ENCODE assay signal across 29 mouse cellular contexts in genomic region chr1:193343853-193344252, GRCm38 (mm10). TPM values are rescaled to one million over a fixed set of nuclear protein-coding genes. Genes with fewer than 3 reads are reported as not detected.
DNase-seq lines count a peak whose midpoint lies in the region; ATAC-seq and TF ChIP-seq lines count a peak whose summit lies in the region.
"Had no signal": no experiment of that assay in that cellular context is flagged by ENCODE, and none has a peak within 500 bp of the region (broad histone marks: within the 10 kb centered on the region; RNA-seq: fewer than 3 reads in every experiment).

No protein-coding gene starts in this region.

- no peaks in the 10 kb centered on the region for H3K9me3 ChIP-seq in intestine, postnatal 0 days (ENCODE audit: control insufficient read depth)
- H3K9me3 ChIP-seq in intestine, embryonic 15.5 days = no peaks in the 10 kb centered on the region
- no peaks in the 10 kb centered on the region for H3K9me3 ChIP-seq in neural tube, embryonic 15.5 days (replicated peaks)
- H3K9me3 ChIP-seq: embryonic facial prominence, embryonic 13.5 days; forebrain, embryonic 10.5 days; heart, embryonic 13.5 days; hindbrain, embryonic 10.5 days; limb, embryonic 12.5 days; liver, embryonic 15.5 days; neural tube, embryonic 12.5 days had no signal

- no peak overlapping the region for H3K27ac ChIP-seq in intestine, postnatal 0 days (ENCODE audit: low read depth, low read length)
- no peak overlapping the region for H3K27ac ChIP-seq in intestine, embryonic 15.5 days
- H3K27ac ChIP-seq in left cerebral cortex, adult 2 months = no peak overlapping the region
- no peak overlapping the region for H3K27ac ChIP-seq in neural tube, embryonic 15.5 days (replicated peaks)
- H3K27ac ChIP-seq: embryonic facial prominence, embryonic 13.5 days; heart, embryonic 13.5 days; hindbrain, embryonic 10.5 days; limb, embryonic 12.5 days; liver, embryonic 15.5 days; neural tube, embryonic 12.5 days had no signal

- H3K4me1 ChIP-seq in intestine, postnatal 0 days (replicated peaks; ENCODE audit: control insufficient read depth, insufficient read depth, low read length) = no peaks in the 10 kb centered on the region
- no peaks in the 10 kb centered on the region for H3K4me1 ChIP-seq in intestine, embryonic 15.5 days (replicated peaks)
- H3K4me1 ChIP-seq in neural tube, embryonic 15.5 days = peaks cover under 1% of the 10 kb centered on the region; the same call in 1 of the 2 replicates
- H3K4me1 ChIP-seq: limb, embryonic 12.5 days; liver, embryonic 15.5 days; neural tube, embryonic 12.5 days had no signal

- no peak overlapping the region for H3K4me2 ChIP-seq in intestine, postnatal 0 days (replicated peaks; ENCODE audit: low read depth)
- H3K4me2 ChIP-seq in intestine, embryonic 15.5 days (replicated peaks) = no peak overlapping the region
- H3K4me2 ChIP-seq in neural tube, embryonic 15.5 days = no peak overlapping the region
- H3K4me2 ChIP-seq: embryonic facial prominence, embryonic 13.5 days; heart, embryonic 13.5 days; limb, embryonic 12.5 days; liver, embryonic 15.5 days; lung, embryonic 14.5 days; midbrain, embryonic 11.5 days; neural tube, embryonic 12.5 days had no signal

- TF ChIP-seq CTCF in intestine, postnatal 0 days (IDR thresholded peaks at IDR 0.05; ENCODE audit: low read depth) = no peak
- no peak for TF ChIP-seq CTCF in left cerebral cortex, adult 2 months (IDR thresholded peaks at IDR 0.05)

- H3K9ac ChIP-seq in intestine, postnatal 0 days (ENCODE audit: low read depth, low read length) = no peak overlapping the region
- H3K9ac ChIP-seq in intestine, embryonic 15.5 days = no peak overlapping the region
- no peak overlapping the region for H3K9ac ChIP-seq in neural tube, embryonic 15.5 days (replicated peaks)
- H3K9ac ChIP-seq: embryonic facial prominence, embryonic 13.5 days; heart, embryonic 13.5 days; limb, embryonic 12.5 days; liver, embryonic 15.5 days; lung, embryonic 14.5 days; neural tube, embryonic 12.5 days had no signal

- H3K27me3 ChIP-seq in intestine, postnatal 0 days (replicated peaks; ENCODE audit: control insufficient read depth, insufficient read depth, low read length) = no peaks in the 10 kb centered on the region
- no peaks in the 10 kb centered on the region for H3K27me3 ChIP-seq in intestine, embryonic 15.5 days (replicated peaks)
- no peaks in the 10 kb centered on the region for H3K27me3 ChIP-seq in neural tube, embryonic 15.5 days (replicated peaks)
- H3K27me3 ChIP-seq: embryonic facial prominence, embryonic 13.5 days; limb, embryonic 12.5 days; liver, embryonic 15.5 days; neural tube, embryonic 12.5 days had no signal

- peak; percentile 73 for DNase-seq in cerebellum, adult 8-10 months
- DNase-seq in cerebellum, postnatal 25 days = peak; percentile 73 to 79
- no peak for DNase-seq in left cerebral cortex, adult 2 months (ENCODE audit: extremely low spot score in 1 of 2, low spot score in 2 of 2)
- DNase-seq in Muller cell, postnatal 12 days (ENCODE audit: inconsistent ontology term) = no peak
- DNase-seq: adrenal gland, postnatal 25 days; gastrocnemius, postnatal 10 days; heart, postnatal 10 days; kidney, postnatal 25 days; lung, embryonic 14.5 days; lung, postnatal 36 days; thymus, adult 2 months; thymus, postnatal 36 days had no signal

- no peaks in the 10 kb centered on the region for H3K36me3 ChIP-seq in intestine, postnatal 0 days (ENCODE audit: control insufficient read depth, insufficient read depth)
- H3K36me3 ChIP-seq in intestine, embryonic 15.5 days = no peaks in the 10 kb centered on the region
- peaks cover 21% of the 10 kb centered on the region for H3K36me3 ChIP-seq in neural tube, embryonic 15.5 days
- H3K36me3 ChIP-seq: hindbrain, embryonic 10.5 days; liver, embryonic 15.5 days had no signal

- intact Hi-C loops in left cerebral cortex, adult 2 months (cut with DNase I) = no loop called here

- ATAC-seq in intestine, postnatal 0 days = 0 out of 2 replicates have a peak, but pooled peaks have one; percentile 42
- ATAC-seq in intestine, embryonic 15.5 days = no peak
- ATAC-seq in neural tube, embryonic 15.5 days (ENCODE audit: low FRiP score) = no peak
- ATAC-seq: hindbrain, embryonic 16.5 days; intestine, embryonic 16.5 days; midbrain, embryonic 16.5 days had no signal

- WGBS in intestine, postnatal 0 days = 69% methylated on average over 4 of the region's 4 CpGs
- WGBS in intestine, embryonic 15.5 days = 62% methylated on average over 4 of the region's 4 CpGs
- WGBS in neural tube, embryonic 15.5 days = 74% methylated on average over 4 of the region's 4 CpGs

- no peak overlapping the region for H3K4me3 ChIP-seq in intestine, postnatal 0 days (ENCODE audit: low read depth, low read length)
- H3K4me3 ChIP-seq in intestine, embryonic 15.5 days (replicated peaks) = no peak overlapping the region
- H3K4me3 ChIP-seq in left cerebral cortex, adult 2 months = no peak overlapping the region
- H3K4me3 ChIP-seq in neural tube, embryonic 15.5 days (replicated peaks) = no peak overlapping the region
- H3K4me3 ChIP-seq: embryonic facial prominence, embryonic 13.5 days; forebrain, embryonic 10.5 days; heart, embryonic 13.5 days; hindbrain, embryonic 10.5 days; limb, embryonic 12.5 days; liver, embryonic 15.5 days; neural tube, embryonic 12.5 days had no signal

RNA-seq across cellular contexts. Expression of gene Camk1g, which starts 26.2 kb away (rescaled TPM):
- 0.93 and 1.0 TPM in 2 replicates for polyA plus RNA-seq in intestine, postnatal 0 days (2015; fragmentation: Nextera tagmentation; extraction: Ambion mirVana)
- 5.2 and 6.8 TPM in 2 replicates for polyA plus RNA-seq in intestine, embryonic 15.5 days (2015; fragmentation: Nextera tagmentation; extraction: Ambion mirVana)
- total RNA-seq in left cerebral cortex, adult 2 months (2021) = 10 to 100 TPM; 41.7 to 47.6 TPM
- 40.8 and 49.5 TPM in 2 replicates for polyA plus RNA-seq in neural tube, embryonic 15.5 days (2015; fragmentation: Nextera tagmentation; extraction: Ambion mirVana)
- total RNA-seq: liver, adult 2 months; megakaryocyte, adult 5-6 weeks had no signal
- polyA plus RNA-seq: CD4-positive, CD25-positive, alpha-beta regulatory T cell, adult 4 months; liver, adult 2 months had no signal

Comparison
In these comparisons a context has a peak if more than half of its experiments do, and no peak if none do; other contexts are left out.
1. DNase-seq: peak in cerebellum, adult 8-10 months (single experiment) and cerebellum, postnatal 25 days (2 of 2); none in left cerebral cortex, adult 2 months (0 of 2) and Muller cell, postnatal 12 days (single experiment).